Comparison of ENCODE assay signal across 13 mouse cellular contexts in genomic region chr1:113823493-113823892, GRCm38 (mm10).
DNase-seq lines count a peak whose midpoint lies in the region; ATAC-seq and TF ChIP-seq lines count a peak whose summit lies in the region.
"Had no signal": no experiment of that assay in that cellular context is flagged by ENCODE, and none has a peak within 500 bp of the region (broad histone marks: within the 10 kb centered on the region; RNA-seq: fewer than 3 reads in every experiment).

No protein-coding gene starts in this region.

- no peak for TF ChIP-seq CTCF in layer of hippocampus, adult 2 months (conservative IDR thresholded peaks at IDR 0.05)

- no peaks in the 10 kb centered on the region for H3K9me3 ChIP-seq in forebrain, embryonic 16.5 days (ENCODE audit: control insufficient read depth, low read length)
- H3K9me3 ChIP-seq: heart, embryonic 10.5 days; liver, embryonic 13.5 days; neural tube, embryonic 15.5 days had no signal

- DNase-seq in adrenal gland, postnatal 14 days = peak; percentile 24
- no peak for DNase-seq in adrenal gland, adult 18-20 months (ENCODE audit: low spot score in 2 of 2)
- DNase-seq in kidney, postnatal 10 days = peak; percentile 12
- no peak for DNase-seq in kidney, postnatal 4 days
- DNase-seq in Muller cell, postnatal 12 days (ENCODE audit: inconsistent ontology term) = peak; percentile 28
- no peak for DNase-seq in layer of hippocampus, adult 2 months (ENCODE audit: low spot score in 2 of 2)
- no peak for DNase-seq in lung, postnatal 10 days
- DNase-seq: gastrocnemius, postnatal 10 days; liver, embryonic 13.5 days; thymus, adult 18-20 months had no signal

- H3K9ac ChIP-seq in forebrain, embryonic 16.5 days (replicated peaks; ENCODE audit: low read depth, low read length) = no peak overlapping the region
- H3K9ac ChIP-seq: liver, embryonic 13.5 days; neural tube, embryonic 15.5 days had no signal

- H3K27ac ChIP-seq in forebrain, embryonic 16.5 days (ENCODE audit: low read length) = no peak overlapping the region
- no peak overlapping the region for H3K27ac ChIP-seq in layer of hippocampus, adult 2 months
- H3K27ac ChIP-seq: heart, embryonic 10.5 days; liver, embryonic 13.5 days; neural tube, embryonic 15.5 days had no signal

- no peaks in the 10 kb centered on the region for H3K36me3 ChIP-seq in forebrain, embryonic 16.5 days (ENCODE audit: control insufficient read depth, insufficient read depth)
- H3K36me3 ChIP-seq: heart, embryonic 10.5 days; liver, embryonic 13.5 days; neural tube, embryonic 15.5 days had no signal

- no peak overlapping the region for H3K4me3 ChIP-seq in forebrain, embryonic 16.5 days (replicated peaks; ENCODE audit: low read length)
- no peak overlapping the region for H3K4me3 ChIP-seq in layer of hippocampus, adult 2 months
- H3K4me3 ChIP-seq: heart, embryonic 10.5 days; liver, embryonic 13.5 days; neural tube, embryonic 15.5 days had no signal

- H3K4me1 ChIP-seq in forebrain, embryonic 16.5 days (replicated peaks; ENCODE audit: control insufficient read depth, insufficient read depth, low read length) = 0 out of 2 replicates have a peak, but pooled peaks cover 2% of the 10 kb centered on the region
- H3K4me1 ChIP-seq: heart, embryonic 10.5 days; liver, embryonic 13.5 days; neural tube, embryonic 15.5 days had no signal

- no peaks in the 10 kb centered on the region for H3K27me3 ChIP-seq in forebrain, embryonic 16.5 days (replicated peaks; ENCODE audit: control insufficient read depth, insufficient read depth, low read length)
- H3K27me3 ChIP-seq: liver, embryonic 13.5 days; neural tube, embryonic 15.5 days had no signal

- ATAC-seq in forebrain, embryonic 16.5 days = peak; percentile 74

- no peak overlapping the region for H3K4me2 ChIP-seq in forebrain, embryonic 16.5 days (ENCODE audit: low read length)
- H3K4me2 ChIP-seq: liver, embryonic 13.5 days; neural tube, embryonic 15.5 days had no signal

Comparison
In these comparisons a context has a peak if more than half of its experiments do, and no peak if none do; other contexts are left out.
1. DNase-seq: peak in adrenal gland, postnatal 14 days (single experiment), kidney, postnatal 10 days (single experiment) and Muller cell, postnatal 12 days (single experiment); none in adrenal gland, adult 18-20 months (0 of 2), kidney, postnatal 4 days (0 of 2), layer of hippocampus, adult 2 months (0 of 2) and lung, postnatal 10 days (single experiment).